Mouse (Mus musculus) central nervous system, embryonic 18 days (tissue): Measurements from ENCODE around the gene Nxpe5. TPM values are rescaled to one million over a fixed set of nuclear protein-coding genes. Genes with fewer than 3 reads are reported as not detected.

Experiments
- polyA plus RNA-seq: library from polyadenylated mRNA; depleted of rRNA; stranded (reverse); fragments of >200 nt; gene quantifications from 2 replicates; pipeline ENCODE4 v1.2.3, GENCODE M21; 2012; rRNA removed

The Nxpe5 gene
- polyA plus RNA-seq = not detected in 2 replicates

DNA sequence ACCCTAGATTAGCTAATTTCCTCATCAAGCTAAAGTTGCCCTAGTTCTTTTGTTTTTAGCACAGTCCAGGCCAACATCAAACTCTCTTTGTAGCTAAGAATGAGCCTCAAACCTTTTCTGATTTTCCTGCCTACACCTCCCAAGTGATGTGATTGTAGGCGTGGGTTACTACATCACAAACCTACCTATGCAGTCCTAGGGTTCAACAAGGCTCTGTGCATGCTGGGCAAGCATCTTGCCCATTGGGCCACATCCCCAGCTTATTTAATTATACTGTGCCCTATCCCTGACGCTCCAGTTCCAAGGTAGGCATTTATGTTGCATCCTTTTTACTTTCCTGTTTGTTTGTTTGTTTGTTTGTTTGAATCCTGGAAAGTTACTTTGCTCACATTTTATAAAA is at the start of gene Nxpe5:
Gene Nxpe5 (plus strand): TSS at position 199 of the 400 bp plus-strand sequence.

DNA sequence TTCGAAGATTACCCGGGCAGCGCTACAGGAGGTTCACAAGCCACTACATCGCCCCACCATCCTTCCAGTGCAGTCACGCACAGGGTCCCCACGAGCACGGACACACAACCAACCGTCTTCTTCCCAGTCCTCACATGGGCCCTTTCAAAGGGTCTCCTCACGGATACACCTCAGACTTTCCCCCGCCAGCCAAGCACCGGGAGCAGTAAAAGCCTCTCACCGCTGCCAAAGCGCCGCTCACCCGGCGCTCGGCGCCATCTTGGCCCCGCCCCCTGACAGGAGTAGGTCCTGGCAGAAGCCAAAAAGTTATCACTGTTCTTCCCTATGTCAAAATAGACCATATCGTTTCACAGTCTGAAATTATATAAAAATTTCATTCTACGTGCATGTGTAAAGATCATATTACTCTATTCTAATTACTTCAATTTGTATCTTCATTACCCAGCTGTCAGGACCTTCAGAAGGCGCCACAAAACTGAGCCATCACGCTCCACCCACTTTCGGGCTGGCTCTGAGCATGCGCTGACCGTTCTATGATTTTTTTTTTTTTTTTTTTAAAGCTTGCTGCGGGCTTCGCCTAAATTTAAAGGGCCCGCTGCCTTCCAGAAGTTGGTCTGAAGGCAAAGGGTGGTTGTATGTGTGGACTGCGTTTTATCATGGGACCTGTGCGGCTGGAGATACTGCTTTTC is 38.6 kb upstream of the Nxpe5 start, which contains the start of the genes Taf6 and Cnpy4:
Gene Taf6 (minus strand): TSS at position 502 of the 689 bp plus-strand sequence.
Gene Cnpy4 (plus strand): TSS at position 536 of the 689 bp plus-strand sequence.

DNA sequence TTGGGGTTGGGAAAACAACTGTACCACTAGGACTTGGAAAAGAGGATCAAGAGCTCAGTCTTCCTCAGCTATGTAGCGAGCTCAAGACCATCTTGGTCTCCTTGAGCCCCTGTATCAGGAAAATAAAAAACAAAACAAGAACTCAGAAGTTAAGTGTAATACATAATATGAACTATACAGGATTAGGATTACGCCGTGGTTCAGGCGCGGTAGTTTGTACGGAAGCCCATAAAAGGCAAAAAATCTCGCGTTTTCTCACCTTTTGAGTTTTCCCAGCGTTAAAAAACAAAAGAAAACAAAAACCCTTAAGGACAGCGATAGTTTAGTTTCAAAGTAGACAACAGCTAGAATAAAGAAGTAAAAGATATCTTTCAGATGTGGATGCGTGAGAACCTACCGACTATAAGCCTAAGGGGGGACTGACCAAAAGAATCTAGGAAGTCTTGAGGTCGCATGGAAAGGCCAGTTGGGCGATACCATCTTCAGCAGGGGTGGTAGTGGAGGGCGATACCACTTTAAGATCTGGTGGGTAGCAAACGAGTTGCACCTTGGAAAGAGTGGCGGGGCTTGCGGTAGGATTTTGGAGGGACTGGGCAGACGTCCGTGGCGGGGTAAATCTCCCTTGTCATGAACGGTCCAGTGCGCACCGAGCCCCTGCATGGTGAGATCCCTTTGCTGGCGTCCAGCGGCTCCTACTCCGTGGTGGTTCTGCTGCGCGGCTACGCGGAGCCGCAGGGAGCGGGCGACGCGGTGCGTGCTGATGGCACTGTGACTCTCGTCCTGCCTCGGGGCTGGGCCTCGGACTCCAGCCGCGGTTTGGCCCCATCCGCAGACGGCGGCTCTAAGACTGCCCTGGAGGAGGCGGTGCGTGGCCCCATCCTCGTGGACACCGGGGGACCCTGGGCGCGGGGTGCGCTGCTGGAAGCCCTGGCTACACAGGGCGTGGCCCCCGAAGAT is 31.6 kb upstream of the Nxpe5 start, which contains the start of gene Mblac1:
Gene Mblac1 (plus strand): TSS at position 544 of the 957 bp plus-strand sequence.

DNA sequence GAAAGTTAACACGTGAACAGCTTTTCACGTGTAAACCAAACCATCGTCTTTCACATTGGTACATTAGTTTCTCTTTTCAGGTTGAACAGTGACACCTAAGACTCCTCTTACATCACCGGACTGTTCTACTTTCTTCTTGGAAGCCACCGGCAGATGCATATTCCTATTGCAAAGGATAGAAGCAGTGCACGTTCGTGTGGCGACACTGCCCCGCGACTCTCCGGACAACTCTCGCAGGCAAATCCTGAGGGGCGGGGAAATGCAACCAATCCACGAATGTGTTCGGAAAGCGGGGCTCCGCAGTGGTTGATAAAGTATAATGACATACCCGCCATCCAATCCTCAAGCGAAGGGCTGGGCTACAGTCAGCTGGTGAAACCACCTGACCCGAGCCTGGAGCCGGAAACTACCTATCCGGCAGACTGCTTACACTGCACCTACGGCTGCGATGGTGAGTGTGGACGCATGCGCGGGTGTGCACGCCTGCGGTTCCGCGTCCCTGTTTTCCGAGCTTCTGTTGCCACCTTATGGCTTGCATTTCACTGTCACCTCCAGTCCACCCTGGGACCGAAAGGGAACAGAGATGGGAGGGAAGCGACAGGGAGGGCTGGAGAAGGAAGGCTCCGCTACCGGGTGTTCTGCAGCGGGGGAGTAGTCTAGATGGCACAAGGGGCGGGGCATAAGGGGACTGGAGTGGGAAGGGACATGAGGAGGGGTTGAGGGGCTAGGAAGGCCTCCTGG is 29.8 kb downstream of the Nxpe5 start, which contains the start of gene Lamtor4:
Gene Lamtor4 (plus strand): TSS at position 130 of the 741 bp plus-strand sequence.

DNA sequence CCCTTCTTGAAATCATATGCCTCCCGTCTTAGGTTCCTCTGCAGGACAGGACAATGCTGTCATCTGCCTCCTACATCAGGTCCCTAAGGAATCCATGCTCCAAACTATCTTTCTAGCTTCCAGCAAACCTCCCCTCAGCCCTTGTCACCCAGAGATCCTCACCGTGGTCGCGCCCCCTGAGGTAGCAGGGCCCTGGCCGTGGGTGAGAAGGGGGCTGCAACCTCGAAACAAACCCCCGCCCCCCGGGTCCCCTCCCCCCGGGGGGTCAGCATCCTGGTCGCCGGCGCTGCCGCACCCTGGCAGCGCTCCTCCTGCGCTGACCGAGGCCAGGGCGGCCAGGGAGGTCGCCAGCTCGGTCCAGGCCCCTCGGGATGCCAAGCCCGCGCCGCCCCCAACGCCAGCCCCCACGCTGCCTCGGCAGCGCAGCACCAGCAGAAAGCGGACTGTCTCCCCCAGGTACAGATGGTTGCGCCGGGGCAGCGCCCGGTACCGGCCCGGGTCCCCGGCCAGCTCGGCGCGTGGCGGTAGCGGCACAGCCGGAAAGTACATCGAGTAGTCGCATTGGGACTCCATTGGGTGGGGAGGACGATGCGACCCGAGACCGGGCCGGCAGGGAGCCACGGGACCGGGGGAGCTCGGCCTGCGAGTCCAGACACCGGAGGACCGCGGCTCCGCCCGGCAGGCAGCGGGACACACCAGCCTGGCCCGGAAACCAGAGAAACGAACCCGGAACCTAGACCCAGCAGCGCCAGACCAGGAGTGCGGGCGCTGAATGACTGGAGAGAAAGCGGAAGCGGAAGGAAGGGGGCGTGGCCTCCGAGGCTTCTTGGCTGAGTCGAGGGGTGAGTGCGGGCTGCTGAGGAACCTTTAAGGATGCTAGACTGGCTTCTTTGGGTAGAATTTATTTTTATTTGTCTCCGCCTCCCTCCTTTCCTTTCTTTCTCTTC is 37.8 kb downstream of the Nxpe5 start, which contains the start of gene BC037034:
Gene BC037034 (minus strand): TSS at position 774 of the 947 bp plus-strand sequence.

DNA sequence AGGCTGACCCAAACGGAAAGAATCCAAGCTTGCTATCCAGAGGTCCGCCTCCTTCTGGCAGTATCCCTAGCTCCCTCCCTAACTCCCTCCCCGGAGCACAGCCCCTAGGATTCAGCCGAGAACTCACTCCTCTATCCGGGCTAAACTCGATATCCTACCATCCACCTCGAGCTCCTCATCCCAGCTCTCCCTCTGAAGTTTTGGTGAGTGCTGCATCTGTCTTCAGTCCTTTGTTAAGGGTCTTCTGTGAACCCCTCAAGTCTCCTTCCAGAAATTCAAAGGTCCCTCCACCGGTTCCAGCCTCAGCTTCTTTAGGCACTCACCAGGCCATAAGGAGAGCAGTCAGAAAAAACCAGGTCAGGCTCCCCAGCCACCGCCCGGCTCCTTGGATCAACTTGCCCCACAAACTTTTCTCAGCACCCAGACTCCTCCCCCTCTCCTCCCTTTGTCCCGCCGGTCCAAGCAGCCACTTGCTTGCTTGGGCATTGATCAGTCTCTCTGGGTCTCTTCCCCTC is 46.8 kb downstream of the Nxpe5 start, which contains the start of gene Gal3st4:
Gene Gal3st4 (minus strand): TSS at position 432 of the 515 bp plus-strand sequence.

DNA sequence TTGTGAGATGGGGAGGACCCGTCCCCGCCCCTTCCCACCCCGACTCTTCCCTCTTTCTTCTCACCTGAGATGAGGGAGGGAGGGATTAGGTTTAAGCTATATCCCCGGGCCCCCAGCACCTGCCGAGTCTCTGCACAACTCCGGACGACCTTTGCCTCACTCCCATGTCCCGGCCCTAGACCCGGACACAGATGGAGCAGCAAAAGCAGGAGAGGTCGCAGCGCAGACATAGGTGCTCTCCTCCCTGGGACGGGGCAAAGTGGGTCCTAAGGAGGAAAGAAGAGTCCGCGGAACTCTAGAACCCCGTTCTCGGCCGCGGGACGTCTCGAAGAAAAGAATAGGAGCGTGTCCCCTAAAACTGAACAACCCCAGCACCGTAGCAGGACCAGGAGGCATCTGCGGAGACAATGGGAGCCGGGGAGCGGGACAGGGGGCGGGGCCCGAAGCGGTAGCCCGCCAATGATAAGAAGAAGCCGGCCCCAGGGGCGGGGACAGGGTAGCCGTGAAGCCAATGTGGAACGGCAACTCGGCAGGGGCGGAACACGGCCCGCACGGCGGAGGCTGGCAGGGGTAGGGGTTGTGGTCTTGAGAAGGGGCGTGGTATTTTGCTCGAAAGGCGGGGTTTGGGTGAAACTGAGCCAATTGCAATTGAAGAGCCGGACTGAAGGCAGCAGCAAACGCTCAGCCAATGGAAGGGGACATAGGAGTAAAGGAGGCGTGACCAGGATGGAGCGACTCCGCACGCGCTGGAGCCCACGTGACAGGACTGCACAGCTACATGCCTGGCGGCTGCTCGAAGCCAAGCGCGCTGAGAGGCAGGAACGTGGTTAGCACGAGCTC is 54.1 kb downstream of the Nxpe5 start, which contains the start of the genes Gm43720, Gpc2 and Stag3:
Gene Gm43720 (minus strand): TSS at position 374 of the 840 bp plus-strand sequence.
Gene Gpc2 (minus strand): TSS at position 421 of the 840 bp plus-strand sequence.
Gene Stag3 (plus strand): TSS at position 656 of the 840 bp plus-strand sequence.

Other genes with a start within 250 kb of the Nxpe5 start
- gene Azgp1, start 244.4 kb upstream of the Nxpe5 start, polyA plus RNA-seq = 0.04 TPM in 1 of 2 replicates, not detected in the other
- gene Smok3a, start 204.6 kb upstream of the Nxpe5 start, polyA plus RNA-seq = not detected in 2 replicates
- not detected in 2 replicates for gene Smok3b, start 204.5 kb upstream of the Nxpe5 start, polyA plus RNA-seq
- not detected in 2 replicates for gene Smok3c, start 172.7 kb upstream of the Nxpe5 start, polyA plus RNA-seq
- gene Zkscan1, start 140.8 kb upstream of the Nxpe5 start, polyA plus RNA-seq = 16.3 and 16.6 TPM in 2 replicates
- 53.8 and 55.9 TPM in 2 replicates for gene Zscan21, start 109.0 kb upstream of the Nxpe5 start, polyA plus RNA-seq
- 7.2 and 7.7 TPM in 2 replicates for gene Zfp113, start 70.2 kb upstream of the Nxpe5 start, polyA plus RNA-seq
- 145 and 155 TPM in 2 replicates for gene Cops6, start 64.8 kb upstream of the Nxpe5 start, polyA plus RNA-seq
- 55.8 and 57.0 TPM in 2 replicates for gene Ap4m1, start 53.9 kb upstream of the Nxpe5 start, polyA plus RNA-seq
- gene Mcm7, start 53.5 kb upstream of the Nxpe5 start, polyA plus RNA-seq = 69.5 and 80.0 TPM in 2 replicates
- gene Taf6, start 38.4 kb upstream of the Nxpe5 start, polyA plus RNA-seq = 63.8 and 66.1 TPM in 2 replicates
- gene Cnpy4, start 38.4 kb upstream of the Nxpe5 start, polyA plus RNA-seq = 21.2 and 21.5 TPM in 2 replicates
- 9.0 and 9.2 TPM in 2 replicates for gene Mblac1, start 31.6 kb upstream of the Nxpe5 start, polyA plus RNA-seq
- 154 and 165 TPM in 2 replicates for gene Lamtor4, start 29.6 kb downstream of the Nxpe5 start, polyA plus RNA-seq
- gene BC037034, start 38.1 kb downstream of the Nxpe5 start, polyA plus RNA-seq = 123 and 126 TPM in 2 replicates
- gene Gal3st4, start 46.9 kb downstream of the Nxpe5 start, polyA plus RNA-seq = 0.76 and 0.85 TPM in 2 replicates
- gene Gm43720, start 54.1 kb downstream of the Nxpe5 start, polyA plus RNA-seq = 0.25 and 0.41 TPM in 2 replicates
- gene Gpc2, start 54.1 kb downstream of the Nxpe5 start, polyA plus RNA-seq = 326 and 367 TPM in 2 replicates
- 35.0 and 37.6 TPM in 2 replicates for gene Stag3, start 54.3 kb downstream of the Nxpe5 start, polyA plus RNA-seq
- 0.09 and 0.12 TPM in 2 replicates for gene Pvrig, start 116.1 kb downstream of the Nxpe5 start, polyA plus RNA-seq
- gene Zfp157, start 215.6 kb downstream of the Nxpe5 start, polyA plus RNA-seq = 35.4 and 36.9 TPM in 2 replicates